Mouse (Mus musculus) liver, embryonic 15.5 days (tissue): ENCODE measurements at regions not wholly inside any gene's neighbourhood (a gene's known extent, or its start where the extent isn't known, plus 50 kb on each side); places are given as distances from the start of the nearest gene placed in this dataset.

Source experiments
- ATAC-seq: fragments of 200-750 bp; cut with Nextera tagmentation; 2 replicates; pipeline ENCODE4 v1.8.0; 2017; ENCODE audit warnings: moderate number of reproducible peaks, mild to moderate bottlenecking, moderate library complexity; ENCODE audit not compliant: insufficient read depth
- H3K27ac ChIP-seq: fragments of 300-500 bp; sonication (generic); replicated peaks from 2 replicates; pipeline ENCODE4 v1.5.1; 2015; ENCODE audit warnings: mild to moderate bottlenecking, inconsistent platforms
- H3K27me3 ChIP-seq: fragments of 300-500 bp; sonication (generic); 2 replicates; pipeline ENCODE4 v1.6.1; 2015; ENCODE audit warnings: mild to moderate bottlenecking, inconsistent platforms
- H3K36me3 ChIP-seq: fragments of 300-500 bp; sonication (generic); replicated peaks from 2 replicates; pipeline ENCODE4 v1.6.1; 2015; ENCODE audit warnings: moderate library complexity, mild to moderate bottlenecking, inconsistent platforms
- H3K4me1 ChIP-seq: fragments of 300-500 bp; sonication (generic); replicated peaks from 2 replicates; pipeline ENCODE4 v1.6.1; 2015; ENCODE audit warnings: inconsistent platforms
- H3K4me2 ChIP-seq: fragments of 300-500 bp; sonication (generic); 2 replicates; pipeline ENCODE4 v1.6.1; 2015; ENCODE audit warnings: moderate library complexity, mild to moderate bottlenecking, inconsistent platforms
- H3K4me3 ChIP-seq: fragments of 300-500 bp; sonication (generic); replicated peaks from 2 replicates; pipeline ENCODE4 v1.5.1; 2015; ENCODE audit warnings: mild to moderate bottlenecking, inconsistent platforms
- H3K9ac ChIP-seq: fragments of 300-500 bp; sonication (generic); 2 replicates; pipeline ENCODE4 v1.6.1; 2015; ENCODE audit warnings: moderate library complexity, mild to moderate bottlenecking, inconsistent platforms
- H3K9me3 ChIP-seq: fragments of 300-500 bp; sonication (generic); replicated peaks from 2 replicates; pipeline ENCODE4 v1.6.1; 2016; ENCODE audit warnings: inconsistent platforms
- WGBS: fragments of 180-500 bp; shearing (Covaris S2); methylation state at CpG from one replicate; pipeline ENCODE4 v1.1.7; 2015; ENCODE audit warnings: mixed read lengths; ENCODE audit not compliant: insufficient replicate concordance; 5-methylcytosine and 5-hydroxymethylcytosine counted together

DNA sequence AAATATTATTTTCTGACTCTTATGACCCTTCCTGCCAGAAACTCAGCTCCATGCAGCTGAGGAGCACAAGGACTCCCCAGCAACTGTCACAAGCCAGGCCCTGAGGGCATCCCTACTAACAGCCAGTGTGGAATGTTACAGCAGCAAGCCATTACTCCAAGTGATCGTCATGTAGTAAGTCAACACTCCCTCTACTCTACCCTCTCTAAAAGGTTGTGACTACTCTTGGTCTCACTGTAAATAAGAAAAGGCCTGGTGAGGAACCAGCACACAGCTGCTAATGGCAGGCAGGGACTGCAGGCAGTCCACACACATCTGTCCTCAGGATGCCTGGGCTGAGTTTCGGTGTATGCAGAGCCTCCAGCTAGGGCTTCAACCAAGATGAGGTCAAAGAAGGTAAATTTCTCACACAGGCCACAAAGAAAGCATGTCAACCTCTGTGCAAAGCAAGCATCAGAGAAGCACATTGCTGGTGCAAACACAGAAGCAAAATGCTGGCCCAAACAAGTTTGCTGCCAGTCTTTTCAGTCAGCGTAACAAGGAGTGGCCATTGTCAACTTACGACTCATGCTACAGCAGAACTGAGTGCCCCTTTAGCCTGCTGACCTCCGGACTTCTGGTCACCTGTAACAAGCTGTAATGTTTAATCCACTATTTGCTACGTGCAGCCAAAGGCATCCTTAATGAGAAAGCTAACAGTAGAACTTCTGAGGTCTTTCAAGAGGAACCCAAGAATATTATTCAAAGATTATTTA, 62.9 kb upstream of the Ercc4 start:
- Histone ChIP-seq H3K27ac (no peak overlapping the region), H3K36me3 (no peaks in the 10 kb centered on the region), H3K9me3 (no peaks in the 10 kb centered on the region), H3K4me1 (no peaks in the 10 kb centered on the region), H3K4me2 (no peak overlapping the region), H3K9ac (no peak overlapping the region), H3K4me3 (no peak overlapping the region), H3K27me3 (no peaks in the 10 kb centered on the region)
- no peak for ATAC-seq
- 62% methylated on average over 6 of the region's 6 CpGs for WGBS

DNA sequence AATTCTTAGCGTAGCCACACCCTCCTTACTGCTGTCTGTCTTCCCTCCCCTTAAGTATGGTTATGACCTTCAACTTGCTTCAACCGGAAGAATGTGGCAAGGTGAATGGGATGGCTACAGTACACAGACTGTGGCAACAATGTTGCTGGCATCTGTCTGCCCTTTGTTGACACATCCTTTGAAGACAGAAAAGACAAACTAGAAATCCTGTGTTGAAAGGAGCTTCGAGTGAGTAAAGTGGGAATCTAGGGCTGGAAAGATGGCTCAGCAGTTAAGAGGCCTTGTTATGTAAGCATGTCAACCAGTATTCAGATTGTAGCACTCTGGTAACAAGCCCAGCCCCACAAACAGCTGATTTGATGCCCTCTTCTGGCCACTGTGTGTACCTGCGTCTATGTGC, 60.2 kb upstream of the Ercc4 start:
- no peak for ATAC-seq
- Histone ChIP-seq H3K36me3 (no peaks in the 10 kb centered on the region), H3K9ac (no peak overlapping the region), H3K9me3 (no peaks in the 10 kb centered on the region), H3K4me3 (no peak overlapping the region), H3K27ac (no peak overlapping the region), H3K4me2 (no peak overlapping the region), H3K4me1 (no peaks in the 10 kb centered on the region), H3K27me3 (no peaks in the 10 kb centered on the region)
- 69% methylated on average over 4 of the region's 4 CpGs for WGBS

DNA sequence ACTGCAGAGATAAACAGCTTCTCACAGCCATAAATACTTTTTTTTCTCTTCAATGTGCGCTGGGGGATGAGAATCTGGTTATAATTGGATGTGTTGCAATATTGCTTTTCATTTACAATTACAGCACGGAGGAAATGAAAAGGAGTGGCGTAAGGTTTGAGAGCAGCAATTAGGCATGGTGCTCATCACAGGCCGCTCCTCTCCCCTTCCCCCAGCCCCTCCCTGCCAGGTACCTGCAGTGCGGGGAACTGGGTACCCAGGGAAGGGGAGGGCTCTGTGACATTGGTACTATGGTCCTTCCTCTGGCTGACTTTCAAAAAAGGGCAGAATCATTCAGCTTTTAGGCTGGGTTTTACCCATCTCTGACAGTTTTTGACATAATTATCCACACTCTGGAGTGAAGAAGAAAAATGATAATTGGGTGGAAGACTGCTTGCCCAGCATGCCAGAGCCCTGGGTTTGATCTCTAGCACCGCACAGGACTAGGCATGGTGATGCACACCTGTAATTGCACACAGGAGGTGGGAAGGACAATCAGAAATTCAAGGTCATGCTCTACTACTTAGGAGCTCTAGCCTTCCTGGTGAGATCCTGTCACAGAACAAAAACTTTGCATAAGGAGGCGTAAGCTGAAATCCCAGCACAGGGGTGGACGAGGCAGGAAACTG, 59.1 kb upstream of the Ercc4 start:
- Histone ChIP-seq H3K4me3 (no peak overlapping the region), H3K4me1 (no peaks in the 10 kb centered on the region), H3K27me3 (no peaks in the 10 kb centered on the region), H3K9me3 (no peaks in the 10 kb centered on the region), H3K9ac (no peak overlapping the region), H3K4me2 (no peak overlapping the region), H3K27ac (no peak overlapping the region), H3K36me3 (no peaks in the 10 kb centered on the region)
- ATAC-seq = no peak
- 66% methylated on average over 8 of the region's 8 CpGs for WGBS

DNA sequence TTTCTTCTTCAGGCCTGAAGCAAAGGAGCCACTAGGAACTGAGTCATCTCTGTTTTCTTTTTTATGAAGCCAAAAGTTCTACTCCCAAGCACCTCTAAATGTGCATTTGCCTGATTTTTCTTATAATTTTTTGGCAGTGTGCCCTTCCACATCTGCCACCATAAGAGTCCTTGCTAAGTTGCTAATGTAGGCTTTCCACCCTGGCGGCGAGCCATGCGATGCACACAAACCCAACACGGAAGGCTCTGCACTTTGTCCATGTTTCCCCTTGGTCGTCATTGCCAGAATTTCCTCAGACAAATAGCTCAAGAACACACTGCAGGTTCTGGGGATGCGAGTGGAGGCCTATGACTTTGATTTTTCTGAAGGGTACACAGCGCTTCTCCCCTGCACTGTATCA, 54.5 kb upstream of the Ercc4 start:
- Histone ChIP-seq H3K9me3 (no peaks in the 10 kb centered on the region), H3K4me1 (no peaks in the 10 kb centered on the region), H3K4me3 (no peak overlapping the region), H3K27ac (no peak overlapping the region), H3K36me3 (no peaks in the 10 kb centered on the region), H3K9ac (no peak overlapping the region), H3K4me2 (no peak overlapping the region), H3K27me3 (no peaks in the 10 kb centered on the region)
- no peak for ATAC-seq
- 65% methylated on average over 7 of the region's 7 CpGs for WGBS
